Mouse (Mus musculus): Measurements from ENCODE around the gene Pde4c.

DNA sequence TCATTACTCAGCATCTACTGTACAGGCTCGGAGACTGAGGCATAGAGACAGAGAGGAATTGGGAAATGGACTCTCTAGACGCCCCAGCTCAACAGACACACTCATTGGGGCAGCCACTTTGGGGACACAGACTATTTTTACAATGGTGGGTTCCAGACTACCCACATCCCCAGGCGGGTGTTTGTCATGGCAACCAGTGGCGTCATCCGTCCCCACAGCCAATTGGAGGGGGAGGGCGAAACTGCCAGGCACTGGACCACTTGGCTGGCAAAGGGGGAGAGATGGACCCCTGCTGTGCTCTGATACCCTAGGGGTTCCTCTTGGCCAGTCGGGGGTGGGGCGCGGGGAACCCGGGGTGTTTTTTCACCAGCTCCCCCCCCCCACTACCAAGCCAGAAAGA is 77.1 kb downstream of the Pde4c start:
- TF ChIP-seq ELF1 (IDR thresholded peaks at IDR 0.05; ENCODE audit: low read depth, low read length): no peak
- TF ChIP-seq CTCF (conservative IDR thresholded peaks at IDR 0.05 in 1 of 2, IDR thresholded peaks at IDR 0.05 in 1 of 2; ENCODE audit: low read depth in 2 of 2, low read length in 2 of 2): no peak

All from CH12.LX (cell line).